Mouse (Mus musculus) G1E (cell line): ENCODE results near the gene Sdhaf1.

Source experiments
- CTCF ChIP-seq: IDR thresholded peaks from 2 replicates; pipeline ENCODE4 v1.5.1; 2012; ENCODE audit warnings: low read depth, low read length, inconsistent platforms, mixed read lengths
- POLR2AphosphoS5 ChIP-seq: IDR thresholded peaks from 2 replicates; pipeline ENCODE4 v1.6.1; 2012; ENCODE audit warnings: low read depth, low read length, inconsistent platforms; ENCODE audit not compliant: insufficient replicate concordance
- TAL1 ChIP-seq: conservative IDR thresholded peaks from 2 replicates; pipeline ENCODE4 v1.6.1; 2012; ENCODE audit warnings: low read depth, low read length, inconsistent platforms, mixed read lengths

DNA sequence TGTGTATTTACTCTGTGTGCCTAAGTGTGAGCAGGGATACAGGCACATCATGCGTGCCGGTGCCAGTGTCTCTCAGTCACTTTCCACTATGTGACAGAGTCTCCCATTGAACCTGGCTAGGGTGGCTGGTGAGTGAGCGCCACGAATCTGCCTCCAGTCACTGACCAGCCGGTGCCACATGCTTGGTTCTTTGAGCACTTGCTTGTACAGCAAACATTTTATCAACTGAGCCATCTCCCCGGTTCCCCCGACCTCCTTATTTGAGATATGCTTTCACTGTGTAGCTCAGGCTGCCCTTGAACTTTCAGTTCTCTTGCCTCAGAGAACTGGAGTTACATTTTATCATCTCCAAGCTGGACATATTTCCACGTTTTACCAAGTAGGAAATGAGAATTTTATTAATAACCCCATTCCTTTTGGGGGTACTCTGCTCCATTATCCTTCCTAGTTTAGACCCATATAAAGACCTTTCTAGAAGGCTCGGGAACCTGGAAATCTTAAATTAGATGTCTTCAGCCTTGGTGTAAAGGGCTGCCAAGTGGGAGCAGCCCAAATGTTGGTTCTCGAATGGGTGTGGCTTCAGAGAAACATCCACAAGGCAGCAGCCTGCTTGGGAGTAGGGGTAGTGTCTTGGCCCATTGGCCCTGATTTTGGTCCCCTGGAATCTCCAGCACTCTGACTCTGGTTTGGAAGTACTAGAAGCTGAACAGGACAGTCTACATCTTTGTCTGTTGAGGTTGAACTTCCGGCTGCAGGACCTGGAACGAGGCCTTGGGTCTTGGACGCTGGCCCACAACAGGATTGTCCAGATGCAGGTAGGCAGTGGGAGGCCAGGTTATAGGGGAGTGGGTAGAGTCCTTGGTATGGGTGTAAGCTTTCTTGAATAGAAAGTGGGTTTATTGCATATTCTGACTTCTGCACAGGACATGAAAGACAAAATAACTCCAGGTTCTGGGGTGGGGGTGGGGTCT is 7.9 kb downstream of the Sdhaf1 start:
- no peak for TF ChIP-seq CTCF
- no peak for TF ChIP-seq TAL1
- TF ChIP-seq POLR2AphosphoS5 = no peak
